Mouse (Mus musculus): ENCODE measurements around the gene Hmbs. TPM values are rescaled to one million over a fixed set of nuclear protein-coding genes. Genes with fewer than 3 reads are reported as not detected.
"Not testable (repeated sequence)": the region's sequence is repeated elsewhere in the genome, so short reads cannot be mapped to it uniquely, and the experiment has no call there.

The Hmbs gene
- polyA plus RNA-seq, 1 experiment from 2014 or later: 139 TPM

GRCm38 (mm10) chr9:44338574-44338973 is 5.5 kb downstream of the Hmbs start:
- ATAC-seq (ENCODE audit: insufficient read depth, low FRiP score, low TSS enrichment): no peak
- DNase-seq (ENCODE audit: low spot score): no peak
- no peaks in the 10 kb centered on the region for H3K9me3 ChIP-seq (ENCODE audit: control insufficient read depth, low read length)
- no peak overlapping the region for H3K4me3 ChIP-seq (ENCODE audit: low read depth, low read length)
- no peak overlapping the region for H3K4me2 ChIP-seq (ENCODE audit: low read depth)
- 82% methylated on average over 5 of the region's 5 CpGs for WGBS
- H3K9ac ChIP-seq (ENCODE audit: low read length): no peak overlapping the region
- peaks cover 5% of the 10 kb centered on the region for H3K36me3 ChIP-seq (ENCODE audit: control insufficient read depth, insufficient read depth, low read length)
- H3K4me1 ChIP-seq (ENCODE audit: control insufficient read depth, insufficient read depth, low read length): peaks cover 9% of the 10 kb centered on the region
- no peaks in the 10 kb centered on the region for H3K27me3 ChIP-seq (ENCODE audit: control insufficient read depth, insufficient read depth, low read length)
- no peak overlapping the region for H3K27ac ChIP-seq (ENCODE audit: low read depth, low read length)

GRCm38 (mm10) chr9:44337436-44338169 is 6.4 kb downstream of the Hmbs start:
- Histone ChIP-seq H3K27ac (ENCODE audit: low read depth, low read length) (no peak overlapping the region), H3K4me3 (ENCODE audit: low read depth, low read length) (peak overlapping the region; percentile 98; the same call in 1 of the 2 replicates), H3K36me3 (ENCODE audit: control insufficient read depth, insufficient read depth, low read length) (peaks cover 11% of the 10 kb centered on the region), H3K4me2 (ENCODE audit: low read depth) (peak overlapping the region; percentile 3; the same call in 1 of the 2 replicates), H3K9ac (ENCODE audit: low read length) (no peak overlapping the region), H3K4me1 (ENCODE audit: control insufficient read depth, insufficient read depth, low read length) (peaks cover 6% of the 10 kb centered on the region), H3K27me3 (ENCODE audit: control insufficient read depth, insufficient read depth, low read length) (no peaks in the 10 kb centered on the region), H3K9me3 (ENCODE audit: control insufficient read depth, low read length) (no peaks in the 10 kb centered on the region)
- DNase-seq (ENCODE audit: low spot score): no peak
- 69% methylated on average over 9 of the region's 9 CpGs for WGBS
- ATAC-seq (ENCODE audit: insufficient read depth, low FRiP score, low TSS enrichment): no peak

GRCm38 (mm10) chr9:44336964-44337363 is 7.1 kb downstream of the Hmbs start:
- H3K9me3 ChIP-seq (ENCODE audit: control insufficient read depth, low read length): no peaks in the 10 kb centered on the region
- peaks cover 6% of the 10 kb centered on the region for H3K4me1 ChIP-seq (ENCODE audit: control insufficient read depth, insufficient read depth, low read length)
- WGBS: 78% methylated on average over 3 of the region's 3 CpGs
- peak overlapping the region; percentile 53 for H3K4me2 ChIP-seq (ENCODE audit: low read depth)
- H3K36me3 ChIP-seq (ENCODE audit: control insufficient read depth, insufficient read depth, low read length): peaks cover 14% of the 10 kb centered on the region
- H3K4me3 ChIP-seq (ENCODE audit: low read depth, low read length): peak overlapping the region; percentile 98
- DNase-seq (ENCODE audit: low spot score) (no peak), ATAC-seq (ENCODE audit: insufficient read depth, low FRiP score, low TSS enrichment) (no peak)
- H3K27me3 ChIP-seq (ENCODE audit: control insufficient read depth, insufficient read depth, low read length): no peaks in the 10 kb centered on the region
- no peak overlapping the region for H3K27ac ChIP-seq (ENCODE audit: low read depth, low read length)
- H3K9ac ChIP-seq (ENCODE audit: low read length): peak overlapping the region; percentile 22

GRCm38 (mm10) chr9:44336513-44336912 is 7.5 kb downstream of the Hmbs start:
- Histone ChIP-seq H3K9ac (ENCODE audit: low read length) (peak overlapping the region; percentile 97), H3K4me2 (ENCODE audit: low read depth) (peak overlapping the region; percentile 53), H3K4me3 (ENCODE audit: low read depth, low read length) (peak overlapping the region; percentile 98), H3K36me3 (ENCODE audit: control insufficient read depth, insufficient read depth, low read length) (peaks cover 18% of the 10 kb centered on the region)
- not testable (repeated sequence) for H3K27me3 ChIP-seq (ENCODE audit: control insufficient read depth, insufficient read depth, low read length); DNase-seq (ENCODE audit: low spot score); ATAC-seq (ENCODE audit: insufficient read depth, low FRiP score, low TSS enrichment); H3K9me3 ChIP-seq (ENCODE audit: control insufficient read depth, low read length); H3K27ac ChIP-seq (ENCODE audit: low read depth, low read length); H3K4me1 ChIP-seq (ENCODE audit: control insufficient read depth, insufficient read depth, low read length)
- WGBS: 42% methylated on average over 4 of the region's 4 CpGs

- Histone ChIP-seq H3K9me3 (ENCODE audit: control insufficient read depth, low read length) (no peaks in the 10 kb centered on the region), H3K4me2 (ENCODE audit: low read depth) (peak overlapping the region; percentile 53), H3K9ac (ENCODE audit: low read length) (peak overlapping the region; percentile 97), H3K27me3 (ENCODE audit: control insufficient read depth, insufficient read depth, low read length) (no peaks in the 10 kb centered on the region), H3K27ac (ENCODE audit: low read depth, low read length) (no peak overlapping the region), H3K36me3 (ENCODE audit: control insufficient read depth, insufficient read depth, low read length) (peaks cover 20% of the 10 kb centered on the region), H3K4me3 (ENCODE audit: low read depth, low read length) (peak overlapping the region; percentile 98), H3K4me1 (ENCODE audit: control insufficient read depth, insufficient read depth, low read length) (peaks cover 6% of the 10 kb centered on the region)
- 3% methylated on average over 5 of the region's 5 CpGs for WGBS
- DNase-seq (ENCODE audit: low spot score): no peak
- no peak for ATAC-seq (ENCODE audit: insufficient read depth, low FRiP score, low TSS enrichment)
Observed at GRCm38 (mm10) chr9:44336093-44336406, 8.0 kb downstream of the Hmbs start.

- Histone ChIP-seq H3K36me3 (ENCODE audit: control insufficient read depth, insufficient read depth, low read length) (peaks cover 20% of the 10 kb centered on the region), H3K9ac (ENCODE audit: low read length) (peak overlapping the region; percentile 97), H3K27ac (ENCODE audit: low read depth, low read length) (peak overlapping the region; percentile 93), H3K4me3 (ENCODE audit: low read depth, low read length) (peak overlapping the region; percentile 98), H3K4me2 (ENCODE audit: low read depth) (peak overlapping the region; percentile 53), H3K9me3 (ENCODE audit: control insufficient read depth, low read length) (no peaks in the 10 kb centered on the region), H3K4me1 (ENCODE audit: control insufficient read depth, insufficient read depth, low read length) (peaks cover 6% of the 10 kb centered on the region), H3K27me3 (ENCODE audit: control insufficient read depth, insufficient read depth, low read length) (no peaks in the 10 kb centered on the region)
- 0% methylated on average over 47 of the region's 50 CpGs for WGBS
- peak; percentile 51 for DNase-seq (ENCODE audit: low spot score)
- ATAC-seq (ENCODE audit: insufficient read depth, low FRiP score, low TSS enrichment): no peak; the same call in 1 of the 2 replicates
Observed at GRCm38 (mm10) chr9:44335331-44336092, 8.5 kb downstream of the Hmbs start.

- ATAC-seq (ENCODE audit: insufficient read depth, low FRiP score, low TSS enrichment): peak; percentile 96
- no peaks in the 10 kb centered on the region for H3K9me3 ChIP-seq (ENCODE audit: control insufficient read depth, low read length)
- H3K27ac ChIP-seq (ENCODE audit: low read depth, low read length): peak within 1 kb of the TSS; percentile 93
- DNase-seq (ENCODE audit: low spot score): peak; percentile 98
- peak within 1 kb of the TSS; percentile 98 for H3K4me3 ChIP-seq (ENCODE audit: low read depth, low read length)
- peak within 1 kb of the TSS; percentile 53 for H3K4me2 ChIP-seq (ENCODE audit: low read depth)
- H3K27me3 ChIP-seq (ENCODE audit: control insufficient read depth, insufficient read depth, low read length): no peaks in the 10 kb centered on the region
- peak within 1 kb of the TSS; percentile 97 for H3K9ac ChIP-seq (ENCODE audit: low read length)
- peaks cover 20% of the 10 kb centered on the region for H3K36me3 ChIP-seq (ENCODE audit: control insufficient read depth, insufficient read depth, low read length)
- peaks cover 6% of the 10 kb centered on the region for H3K4me1 ChIP-seq (ENCODE audit: control insufficient read depth, insufficient read depth, low read length)
- under 1% methylated on average over 87 of the region's 91 CpGs for WGBS
Observed at GRCm38 (mm10) chr9:44334396-44335330, 9.4 kb downstream of the Hmbs start, which contains the start of gene H2afx. H2afx (plus strand) TSS chr9:44334694.

GRCm38 (mm10) chr9:44332918-44333638 is 10.9 kb downstream of the Hmbs start:
- Histone ChIP-seq H3K27ac (ENCODE audit: low read depth, low read length) (no peak overlapping the region), H3K4me2 (ENCODE audit: low read depth) (no peak overlapping the region), H3K4me1 (ENCODE audit: control insufficient read depth, insufficient read depth, low read length) (peaks cover 6% of the 10 kb centered on the region), H3K4me3 (ENCODE audit: low read depth, low read length) (no peak overlapping the region), H3K36me3 (ENCODE audit: control insufficient read depth, insufficient read depth, low read length) (peaks cover 20% of the 10 kb centered on the region), H3K9me3 (ENCODE audit: control insufficient read depth, low read length) (no peaks in the 10 kb centered on the region), H3K9ac (ENCODE audit: low read length) (no peak overlapping the region), H3K27me3 (ENCODE audit: control insufficient read depth, insufficient read depth, low read length) (no peaks in the 10 kb centered on the region)
- WGBS: 93% methylated on average over 13 of the region's 13 CpGs
- DNase-seq (ENCODE audit: low spot score) (no peak), ATAC-seq (ENCODE audit: insufficient read depth, low FRiP score, low TSS enrichment) (no peak)

All from neural tube, embryonic 11.5 days (tissue).